Mouse (Mus musculus) liver, embryonic 14.5 days (tissue): ENCODE data around the gene Pum1. TPM values are rescaled to one million over a fixed set of nuclear protein-coding genes. Genes with fewer than 3 reads are reported as not detected.
"Not testable (repeated sequence)": the region's sequence is repeated elsewhere in the genome, so short reads cannot be mapped to it uniquely, and the experiment has no call there.

Source experiments
- ATAC-seq: fragments of 200-750 bp; cut with Nextera tagmentation; 2 replicates; pipeline ENCODE4 v1.8.0; 2017; ENCODE audit warnings: moderate number of reproducible peaks, mild to moderate bottlenecking, moderate library complexity; ENCODE audit not compliant: insufficient read depth
- DNase-seq, 3 experiments: peaks; one replicate each; pipeline ENCODE4 v3.0.0-alpha.2; 2012 to 2013; ENCODE audit warnings: low read depth in 3 of 3, low spot score in 3 of 3
- H3K27ac ChIP-seq: fragments of 300-500 bp; sonication (generic); 2 replicates; pipeline ENCODE4 v1.5.1; 2014; ENCODE audit warnings: moderate library complexity, mild to moderate bottlenecking, control low read depth, inconsistent platforms
- H3K27me3 ChIP-seq: fragments of 300-500 bp; sonication (generic); 2 replicates; pipeline ENCODE4 v1.6.1; 2014; ENCODE audit warnings: mild to moderate bottlenecking, low read length, moderate library complexity; ENCODE audit not compliant: control insufficient read depth, insufficient read depth
- H3K36me3 ChIP-seq: fragments of 300-500 bp; sonication (generic); replicated peaks from 2 replicates; pipeline ENCODE4 v1.6.1; 2014; ENCODE audit warnings: low read depth; ENCODE audit not compliant: control insufficient read depth, insufficient read depth
- H3K4me1 ChIP-seq, 2 experiments: fragments of 200-500 bp in 1 of 2; fragments of 300-500 bp in 1 of 2; sonication (generic) in 1 of 2; replicated peaks; 2 replicates each; pipeline ENCODE4 v1.6.1; 2012 to 2014; ENCODE audit warnings: antibody characterized with exemption in 1 of 2, inconsistent platforms in 1 of 2, low read length in 1 of 2; ENCODE audit not compliant: control insufficient read depth in 2 of 2, insufficient read depth in 2 of 2
- H3K4me2 ChIP-seq: fragments of 300-500 bp; sonication (generic); 2 replicates; pipeline ENCODE4 v1.6.1; 2014; ENCODE audit warnings: low read depth, mild to moderate bottlenecking, control low read depth, moderate library complexity
- H3K4me3 ChIP-seq, 2 experiments: fragments of 200-500 bp in 1 of 2; fragments of 300-500 bp in 1 of 2; sonication (generic) in 1 of 2; 2 replicates each; pipeline ENCODE4 v1.5.1; 2012 to 2014; ENCODE audit warnings: low read depth in 2 of 2, low read length in 2 of 2, mild to moderate bottlenecking in 2 of 2, control low read depth in 1 of 2, inconsistent platforms in 1 of 2, moderate library complexity in 1 of 2; ENCODE audit not compliant: insufficient read depth in 1 of 2
- H3K9ac ChIP-seq: fragments of 300-500 bp; sonication (generic); replicated peaks from 2 replicates; pipeline ENCODE4 v1.6.1; 2014; ENCODE audit warnings: mild to moderate bottlenecking, control low read depth, moderate library complexity
- H3K9me3 ChIP-seq: fragments of 300-500 bp; sonication (generic); 2 replicates; pipeline ENCODE4 v1.6.1; 2016; ENCODE audit warnings: low read length, mixed read lengths; ENCODE audit not compliant: control insufficient read depth
- CTCF ChIP-seq: IDR thresholded peaks from 2 replicates; pipeline ENCODE4 v1.5.1; 2016; ENCODE audit warnings: antibody characterized with exemption, low read depth, control low read depth
- EP300 ChIP-seq: IDR thresholded peaks from 2 replicates; pipeline ENCODE4 v1.6.1; 2016; ENCODE audit warnings: antibody characterized with exemption, low read depth
- WGBS: fragments of 180-500 bp; shearing (Covaris S2); extraction: QIAGEN DNeasy Blood & Tissue Kit; methylation state at CpG from one replicate; pipeline ENCODE4 v1.1.7; 2014; ENCODE audit not compliant: insufficient replicate concordance; 5-methylcytosine and 5-hydroxymethylcytosine counted together
- polyA plus RNA-seq, 2 experiments: library from polyadenylated mRNA; depleted of rRNA in 1 of 2; stranded (reverse) in 1 of 2; unstranded in 1 of 2; fragments of >200 nt; fragmentation: Nextera tagmentation in 1 of 2; extraction: Ambion mirVana in 1 of 2; gene quantifications; 2 replicates each; pipeline versions ENCODE4 v1.2.1 to v1.2.3; 2012 to 2014

The Pum1 gene
- polyA plus RNA-seq, 2 experiments = 17.9 to 23.1 TPM

DNA sequence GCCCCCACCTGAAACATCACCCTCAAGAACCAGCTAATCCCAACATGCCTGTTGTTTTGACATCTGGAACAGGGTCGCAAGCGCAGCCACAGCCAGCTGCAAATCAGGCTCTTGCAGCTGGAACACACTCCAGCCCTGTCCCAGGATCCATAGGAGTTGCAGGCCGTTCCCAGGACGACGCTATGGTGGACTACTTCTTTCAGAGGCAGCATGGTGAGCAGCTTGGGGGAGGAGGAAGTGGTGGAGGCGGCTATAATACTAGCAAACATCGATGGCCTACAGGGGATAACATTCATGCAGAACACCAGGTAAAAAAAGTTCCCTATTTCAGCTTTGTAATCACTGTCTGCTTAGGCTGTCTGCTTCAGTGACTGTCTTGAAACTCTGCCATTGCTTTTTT lies 5.9 kb downstream of the Pum1 start:
- DNase-seq (no peak), ATAC-seq (no peak)
- H3K4me1 ChIP-seq = peaks cover 20 to 25% of the 10 kb centered on the region in 2 experiments
- H3K4me2 ChIP-seq = peak overlapping the region; percentile 46
- H3K9me3 ChIP-seq = no peaks in the 10 kb centered on the region
- H3K4me3 ChIP-seq = no peak overlapping the region
- peaks cover 57% of the 10 kb centered on the region for H3K36me3 ChIP-seq
- no peaks in the 10 kb centered on the region for H3K27me3 ChIP-seq
- WGBS = 59% methylated on average over 7 of the region's 7 CpGs
- no peak overlapping the region for H3K27ac ChIP-seq
- TF ChIP-seq CTCF (no peak), EP300 (no peak)
- H3K9ac ChIP-seq = no peak overlapping the region

DNA sequence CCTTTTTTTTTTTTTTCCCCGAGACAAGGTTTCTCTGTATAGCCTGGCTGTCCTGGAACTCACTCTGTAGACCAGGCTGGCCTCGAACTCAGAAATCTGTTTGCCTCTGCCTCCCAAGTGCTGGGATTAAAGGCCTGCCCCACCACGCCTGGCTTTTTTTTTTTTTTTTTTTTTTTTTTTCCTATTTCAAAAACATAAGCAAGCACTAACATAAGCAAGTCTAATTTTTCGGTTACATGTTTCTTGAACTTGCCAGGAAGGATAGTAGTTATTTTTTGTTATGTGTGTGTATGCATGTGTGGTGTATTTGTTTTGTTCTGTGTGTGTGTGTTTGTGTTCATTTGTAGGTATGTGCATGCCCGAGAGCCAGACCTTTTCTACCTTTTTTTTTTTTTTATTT lies 6.9 kb downstream of the Pum1 start:
- Histone ChIP-seq H3K4me1 (peaks cover 20 to 25% of the 10 kb centered on the region in 2 experiments), H3K36me3 (peaks cover 66% of the 10 kb centered on the region)
- H3K9me3 ChIP-seq, H3K4me2 ChIP-seq, H3K4me3 ChIP-seq, DNase-seq, H3K9ac ChIP-seq, H3K27ac ChIP-seq, ATAC-seq, H3K27me3 ChIP-seq: not testable (repeated sequence)
- WGBS = 75% methylated on average over 5 of the region's 5 CpGs

DNA sequence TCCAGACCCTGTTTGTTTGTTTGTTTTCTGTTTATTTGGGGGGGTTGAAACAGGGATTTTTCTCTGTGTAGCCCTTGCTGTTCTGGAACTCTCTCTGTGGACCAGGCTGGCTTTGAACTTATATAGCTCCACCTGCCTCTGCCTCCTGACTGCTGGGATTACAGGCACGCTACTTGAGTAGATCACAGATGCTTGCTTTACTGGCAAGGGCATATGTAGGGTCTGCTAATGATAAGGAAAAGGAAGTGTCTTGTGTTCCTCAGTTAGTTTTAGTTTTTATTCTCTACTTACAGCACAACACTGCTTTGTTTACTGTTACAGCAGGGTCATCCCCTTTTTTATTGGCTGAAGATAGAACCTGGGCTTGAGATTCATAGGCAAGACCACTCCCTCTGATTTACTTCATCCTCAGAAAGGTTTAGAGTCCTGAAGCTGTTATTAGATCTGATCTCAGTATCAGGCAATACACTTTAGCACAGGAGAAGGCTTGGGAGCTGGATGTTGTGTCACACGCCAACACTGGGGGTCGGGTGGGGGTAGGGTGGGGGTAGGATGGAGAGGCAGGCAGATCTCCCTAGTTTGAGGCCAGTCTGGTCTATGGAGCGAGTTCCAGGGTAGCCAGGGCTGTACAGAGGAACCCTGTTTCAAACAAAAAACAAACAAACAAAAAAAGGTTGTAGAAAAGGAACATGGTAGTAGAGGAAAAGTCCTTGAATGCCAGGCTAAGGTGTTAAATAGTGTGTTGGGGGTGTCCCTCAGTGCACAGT lies 8.1 kb downstream of the Pum1 start:
- no peak for DNase-seq
- WGBS = 83% methylated on average over 4 of the region's 4 CpGs
- Histone ChIP-seq H3K9me3 (no peaks in the 10 kb centered on the region), H3K27ac (no peak overlapping the region), H3K36me3 (peaks cover 73% of the 10 kb centered on the region), H3K4me2 (no peak overlapping the region), H3K9ac (no peak overlapping the region), H3K4me3 (no peak overlapping the region), H3K27me3 (no peaks in the 10 kb centered on the region), H3K4me1 (peaks cover 16 to 20% of the 10 kb centered on the region in 2 experiments)
- TF ChIP-seq CTCF (no peak), EP300 (no peak)
- ATAC-seq = no peak

DNA sequence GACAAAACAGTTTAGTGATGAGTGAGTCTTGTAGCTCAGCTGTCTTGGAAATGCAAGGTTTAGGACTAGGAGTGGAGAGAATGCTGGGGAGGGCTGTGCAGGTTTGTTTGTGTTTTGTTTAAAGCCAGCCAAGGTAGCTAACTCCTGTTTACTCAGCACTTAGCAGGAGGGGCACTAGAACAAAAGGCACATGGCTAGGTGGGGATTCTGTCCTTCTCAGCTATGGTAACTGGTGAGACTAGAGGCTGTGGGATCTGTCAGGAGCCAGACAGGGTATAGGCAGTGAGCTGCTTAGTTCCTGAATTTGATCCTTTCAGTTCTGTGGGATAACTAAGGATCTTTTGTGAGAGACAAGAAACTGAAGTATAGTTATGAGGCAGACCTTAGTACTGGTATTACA lies 9.0 kb downstream of the Pum1 start:
- Histone ChIP-seq H3K9ac (no peak overlapping the region), H3K27me3 (no peaks in the 10 kb centered on the region), H3K4me3 (no peak overlapping the region), H3K9me3 (no peaks in the 10 kb centered on the region), H3K4me1 (peaks cover 20% of the 10 kb centered on the region in 2 experiments), H3K27ac (no peak overlapping the region), H3K4me2 (no peak overlapping the region), H3K36me3 (peaks cover 74% of the 10 kb centered on the region)
- ATAC-seq (no peak), DNase-seq (no peak)
- TF ChIP-seq CTCF = no peak
- no peak for TF ChIP-seq EP300

DNA sequence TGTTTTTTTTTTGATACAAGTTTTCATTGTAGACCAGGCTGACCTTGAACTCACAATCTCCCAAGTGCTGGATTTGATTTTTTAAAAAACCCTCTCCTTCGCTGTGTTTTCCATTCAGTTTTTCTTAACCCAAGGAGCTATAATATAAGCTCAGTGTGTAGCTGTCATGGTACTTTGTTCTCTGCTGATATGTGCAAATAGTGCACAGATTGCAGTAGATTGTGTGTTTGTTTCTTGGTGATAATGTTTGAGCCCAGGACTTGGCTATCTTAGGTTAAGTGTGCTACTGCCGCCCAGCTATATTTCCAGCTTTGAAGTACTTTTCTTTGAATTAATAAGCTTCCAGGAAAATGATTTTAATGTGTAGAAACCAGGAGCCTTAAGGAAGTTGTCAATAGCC lies 13.6 kb downstream of the Pum1 start:
- no peak for DNase-seq
- Histone ChIP-seq H3K36me3 (peaks cover 69% of the 10 kb centered on the region), H3K4me2 (no peak overlapping the region; the same call in 1 of the 2 replicates), H3K27ac (no peak overlapping the region), H3K4me3 (no peak overlapping the region), H3K4me1 (peaks cover 5 to 10% of the 10 kb centered on the region in 2 experiments), H3K9me3 (no peaks in the 10 kb centered on the region), H3K27me3 (no peaks in the 10 kb centered on the region), H3K9ac (no peak overlapping the region)
- TF ChIP-seq EP300 (peak; percentile 48; the same call in 1 of the 2 replicates), CTCF (no peak)
- ATAC-seq = no peak; the same call in 1 of the 2 replicates
- whole genome bisulfite sequencing = 35% methylated on average over 2 of the region's 2 CpGs
